Mouse (Mus musculus): ENCODE measurements around the gene Irak2. TPM values are rescaled to one million over a fixed set of nuclear protein-coding genes. Genes with fewer than 3 reads are reported as not detected.
"Not testable (repeated sequence)": the region's sequence is repeated elsewhere in the genome, so short reads cannot be mapped to it uniquely, and the experiment has no call there.

Irak2 gene
- polyA plus RNA-seq, 1 experiment from 2014 or later, result 3.6 TPM

GRCm38 (mm10) chr6:113692661-113693133, 54.4 kb downstream of the Irak2 start:
- ATAC-seq (ENCODE audit: low FRiP score, low read depth), result no peak
- no peaks in the 10 kb centered on the region for H3K27me3 ChIP-seq
- H3K4me2 ChIP-seq (replicated peaks), result no peak overlapping the region
- peaks cover 21% of the 10 kb centered on the region for H3K4me1 ChIP-seq
- WGBS, result 73% methylated on average over 5 of the region's 5 CpGs
- no peak overlapping the region for H3K4me3 ChIP-seq
- no peaks in the 10 kb centered on the region for H3K9me3 ChIP-seq
- H3K27ac ChIP-seq, result no peak overlapping the region
- no peak overlapping the region for H3K9ac ChIP-seq
- H3K36me3 ChIP-seq, result no peaks in the 10 kb centered on the region

GRCm38 (mm10) chr6:113693377-113693776, 55.1 kb downstream of the Irak2 start:
- no peak overlapping the region for H3K4me3 ChIP-seq
- H3K27me3 ChIP-seq, result no peaks in the 10 kb centered on the region
- peaks cover 28% of the 10 kb centered on the region for H3K4me1 ChIP-seq
- H3K9me3 ChIP-seq, result no peaks in the 10 kb centered on the region
- no peaks in the 10 kb centered on the region for H3K36me3 ChIP-seq
- no peak overlapping the region for H3K27ac ChIP-seq
- no peak overlapping the region for H3K9ac ChIP-seq
- WGBS, result 94% methylated on average over 5 of the region's 5 CpGs
- no peak overlapping the region for H3K4me2 ChIP-seq (replicated peaks)
- ATAC-seq (ENCODE audit: low FRiP score, low read depth), result no peak

- no peak overlapping the region for H3K4me3 ChIP-seq
- H3K9me3 ChIP-seq, result no peaks in the 10 kb centered on the region
- ATAC-seq (ENCODE audit: low FRiP score, low read depth), result no peak
- H3K9ac ChIP-seq, result no peak overlapping the region
- 26% methylated on average over 1 of the region's 1 CpGs for WGBS
- H3K27ac ChIP-seq, result no peak overlapping the region
- H3K27me3 ChIP-seq, result no peaks in the 10 kb centered on the region
- H3K4me2 ChIP-seq (replicated peaks), result no peak overlapping the region
- peaks cover 8% of the 10 kb centered on the region for H3K36me3 ChIP-seq
- H3K4me1 ChIP-seq, result peaks cover 37% of the 10 kb centered on the region
Measured at GRCm38 (mm10) chr6:113695203-113695602, 56.9 kb downstream of the Irak2 start.

- peaks cover 32% of the 10 kb centered on the region for H3K4me1 ChIP-seq
- ATAC-seq (ENCODE audit: low FRiP score, low read depth), result no peak
- H3K27ac ChIP-seq, result peak overlapping the region; percentile 84
- 23% methylated on average over 4 of the region's 4 CpGs for WGBS
- H3K4me3 ChIP-seq, result peak overlapping the region; percentile 93
- H3K36me3 ChIP-seq, result peaks cover 14% of the 10 kb centered on the region
- no peaks in the 10 kb centered on the region for H3K9me3 ChIP-seq
- no peaks in the 10 kb centered on the region for H3K27me3 ChIP-seq
- H3K9ac ChIP-seq, result peak overlapping the region; percentile 55
- peak overlapping the region; percentile 60 for H3K4me2 ChIP-seq (replicated peaks)
Measured at GRCm38 (mm10) chr6:113695766-113696355, 57.6 kb downstream of the Irak2 start.

GRCm38 (mm10) chr6:113696582-113697221, 58.4 kb downstream of the Irak2 start, which contains the start of gene Tatdn2:
TSS of gene Tatdn2 (plus strand) at chr6:113697050.
- H3K4me2 ChIP-seq (replicated peaks), result peak within 1 kb of the TSS; percentile 97
- H3K4me3 ChIP-seq, result peak within 1 kb of the TSS; percentile 93
- peaks cover 23% of the 10 kb centered on the region for H3K36me3 ChIP-seq
- H3K9ac ChIP-seq, result peak within 1 kb of the TSS; percentile 88
- H3K4me1 ChIP-seq, result peaks cover 31% of the 10 kb centered on the region
- ATAC-seq (ENCODE audit: low FRiP score, low read depth), result peak; percentile 99
- H3K27ac ChIP-seq, result peak within 1 kb of the TSS; percentile 84
- WGBS, result 0% methylated on average over 53 of the region's 58 CpGs
- H3K9me3 ChIP-seq, result no peaks in the 10 kb centered on the region
- no peaks in the 10 kb centered on the region for H3K27me3 ChIP-seq

- ATAC-seq (ENCODE audit: low FRiP score, low read depth), result no peak; the same call in 1 of the 2 replicates
- no peaks in the 10 kb centered on the region for H3K27me3 ChIP-seq
- peak overlapping the region; percentile 88 for H3K9ac ChIP-seq
- peaks cover 31% of the 10 kb centered on the region for H3K36me3 ChIP-seq
- H3K27ac ChIP-seq, result peak overlapping the region; percentile 84
- H3K4me2 ChIP-seq (replicated peaks), result peak overlapping the region; percentile 97
- under 1% methylated on average over 109 of the region's 113 CpGs for WGBS
- peaks cover 31% of the 10 kb centered on the region for H3K4me1 ChIP-seq
- peak overlapping the region; percentile 93 for H3K4me3 ChIP-seq
- no peaks in the 10 kb centered on the region for H3K9me3 ChIP-seq
Measured at GRCm38 (mm10) chr6:113697222-113698205, 59.2 kb downstream of the Irak2 start.

GRCm38 (mm10) chr6:113712718-113713117, 74.5 kb downstream of the Irak2 start:
- Histone ChIP-seq H3K4me2 (replicated peaks) (no peak overlapping the region), H3K4me1 (no peaks in the 10 kb centered on the region), H3K27me3 (no peaks in the 10 kb centered on the region), H3K27ac (no peak overlapping the region), H3K36me3 (peaks cover 96% of the 10 kb centered on the region), H3K4me3 (no peak overlapping the region), H3K9ac (no peak overlapping the region), H3K9me3 (no peaks in the 10 kb centered on the region)
- 89% methylated on average over 3 of the region's 3 CpGs for WGBS
- no peak for ATAC-seq (ENCODE audit: low FRiP score, low read depth)

GRCm38 (mm10) chr6:113713389-113713788, 75.1 kb downstream of the Irak2 start:
- ATAC-seq (ENCODE audit: low FRiP score, low read depth); H3K9ac ChIP-seq; H3K27me3 ChIP-seq; H3K4me1 ChIP-seq; H3K4me3 ChIP-seq; H3K27ac ChIP-seq; H3K9me3 ChIP-seq; H3K4me2 ChIP-seq (replicated peaks): not testable (repeated sequence)
- peaks cover 93% of the 10 kb centered on the region for H3K36me3 ChIP-seq
- WGBS, result 91% methylated on average over 5 of the region's 5 CpGs

- H3K9me3 ChIP-seq, result no peaks in the 10 kb centered on the region
- ATAC-seq (ENCODE audit: low FRiP score, low read depth), result no peak
- H3K27ac ChIP-seq, result no peak overlapping the region
- H3K4me2 ChIP-seq (replicated peaks), result no peak overlapping the region
- no peaks in the 10 kb centered on the region for H3K27me3 ChIP-seq
- H3K4me3 ChIP-seq, result no peak overlapping the region
- no peaks in the 10 kb centered on the region for H3K4me1 ChIP-seq
- peaks cover 93% of the 10 kb centered on the region for H3K36me3 ChIP-seq
- no peak overlapping the region for H3K9ac ChIP-seq
- 98% methylated on average over 2 of the region's 2 CpGs for WGBS
Measured at GRCm38 (mm10) chr6:113714276-113714675, 76.0 kb downstream of the Irak2 start.

- ATAC-seq (ENCODE audit: low FRiP score, low read depth), result no peak
- WGBS, result 84% methylated on average over 1 of the region's 1 CpGs
- H3K36me3 ChIP-seq, result peaks cover 93% of the 10 kb centered on the region
- H3K9ac ChIP-seq, result no peak overlapping the region
- no peak overlapping the region for H3K27ac ChIP-seq
- H3K9me3 ChIP-seq, result no peaks in the 10 kb centered on the region
- no peaks in the 10 kb centered on the region for H3K4me1 ChIP-seq
- no peak overlapping the region for H3K4me3 ChIP-seq
- H3K27me3 ChIP-seq, result no peaks in the 10 kb centered on the region
- no peak overlapping the region for H3K4me2 ChIP-seq (replicated peaks)
Measured at GRCm38 (mm10) chr6:113714797-113715196, 76.5 kb downstream of the Irak2 start.

- 89% methylated on average over 3 of the region's 3 CpGs for WGBS
- Histone ChIP-seq H3K27me3 (no peaks in the 10 kb centered on the region), H3K4me2 (replicated peaks) (no peak overlapping the region), H3K9me3 (no peaks in the 10 kb centered on the region), H3K4me1 (no peaks in the 10 kb centered on the region), H3K36me3 (peaks cover 87% of the 10 kb centered on the region), H3K9ac (no peak overlapping the region), H3K27ac (no peak overlapping the region), H3K4me3 (no peak overlapping the region)
- ATAC-seq (ENCODE audit: low FRiP score, low read depth), result no peak
Measured at GRCm38 (mm10) chr6:113717541-113717940, 79.3 kb downstream of the Irak2 start.

GRCm38 (mm10) chr6:113719878-113720277, 81.6 kb downstream of the Irak2 start, which contains the start of gene Ghrl:
TSS of gene Ghrl (minus strand) at chr6:113719880.
- H3K4me3 ChIP-seq, result no peak within 1 kb of the TSS
- no peaks in the 10 kb centered on the region for H3K4me1 ChIP-seq
- no peak within 1 kb of the TSS for H3K27ac ChIP-seq
- H3K9me3 ChIP-seq, result no peaks in the 10 kb centered on the region
- no peaks in the 10 kb centered on the region for H3K27me3 ChIP-seq
- 90% methylated on average over 3 of the region's 3 CpGs for WGBS
- no peak for ATAC-seq (ENCODE audit: low FRiP score, low read depth)
- H3K36me3 ChIP-seq, result peaks cover 83% of the 10 kb centered on the region
- no peak within 1 kb of the TSS for H3K4me2 ChIP-seq (replicated peaks)
- no peak within 1 kb of the TSS for H3K9ac ChIP-seq
